Mouse (Mus musculus): ENCODE data around the gene Atg7.
A peak's percentile ranks its signal among the peaks of the same experiment; 100 is the strongest.
"Not testable (repeated sequence)": the region's sequence is repeated elsewhere in the genome, so short reads cannot be mapped to it uniquely, and the experiment has no call there.

Atg7 gene

DNA sequence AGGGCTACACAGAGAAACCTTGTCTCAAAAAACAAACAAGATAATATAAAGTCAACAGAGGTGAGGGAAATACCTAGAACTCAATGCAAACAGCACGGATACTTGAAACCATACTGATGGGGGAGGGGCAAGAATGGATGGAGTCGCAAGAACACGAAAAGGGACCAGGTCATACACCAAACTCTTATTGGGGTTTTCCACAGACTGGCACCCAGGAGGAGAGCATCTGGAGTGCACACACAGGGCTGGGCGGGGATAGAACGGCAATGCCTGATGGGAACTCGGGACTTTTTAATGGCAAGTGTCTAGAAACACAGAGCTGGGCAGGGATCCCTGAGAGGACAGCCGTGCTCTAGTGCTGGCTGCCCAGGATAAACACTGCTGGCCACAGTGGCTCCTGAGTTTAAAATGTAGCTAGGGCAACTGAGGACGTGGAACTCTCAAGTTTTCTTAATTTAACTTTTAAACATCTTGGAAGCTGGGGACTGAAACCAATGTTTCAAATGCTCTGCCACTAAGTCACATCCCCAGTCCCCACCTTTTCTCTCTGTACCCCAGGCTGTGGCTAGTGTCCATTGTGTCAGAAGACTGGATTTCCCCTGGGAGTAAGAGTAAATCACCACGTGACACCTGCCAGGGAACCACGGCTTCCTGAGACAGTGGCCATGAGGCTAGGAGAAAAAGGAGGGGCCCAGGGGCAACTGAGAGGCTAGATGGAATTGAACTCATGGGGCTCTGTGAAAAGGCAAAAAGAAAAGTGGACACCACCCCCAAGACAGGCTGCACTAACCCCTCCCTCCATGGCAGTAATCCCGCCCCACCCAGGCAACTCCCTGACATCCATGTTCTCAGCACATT, 243.8 kb downstream of the Atg7 start:
- no peak for DNase-seq

DNA sequence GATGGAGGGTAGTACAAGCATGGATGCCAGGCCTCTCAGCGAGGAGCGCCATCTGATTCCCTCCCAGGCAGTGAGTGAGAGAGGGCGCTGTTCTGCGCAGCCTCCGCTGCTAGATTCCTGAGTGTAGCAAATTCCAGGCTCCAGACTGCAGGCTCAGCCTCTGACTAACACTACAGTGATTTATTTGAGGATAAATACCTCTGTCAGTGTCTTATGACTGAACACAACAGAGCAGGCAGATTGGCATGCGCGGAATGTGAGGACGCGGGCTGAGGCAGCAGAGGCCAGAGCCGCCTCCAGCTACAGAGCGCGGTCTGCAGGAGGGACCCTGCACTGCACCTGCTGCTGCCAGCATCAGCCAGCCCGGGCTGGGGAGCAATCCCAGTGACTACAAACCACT, 246.0 kb downstream of the Atg7 start:
- DNase-seq, result peak; percentile 51

DNA sequence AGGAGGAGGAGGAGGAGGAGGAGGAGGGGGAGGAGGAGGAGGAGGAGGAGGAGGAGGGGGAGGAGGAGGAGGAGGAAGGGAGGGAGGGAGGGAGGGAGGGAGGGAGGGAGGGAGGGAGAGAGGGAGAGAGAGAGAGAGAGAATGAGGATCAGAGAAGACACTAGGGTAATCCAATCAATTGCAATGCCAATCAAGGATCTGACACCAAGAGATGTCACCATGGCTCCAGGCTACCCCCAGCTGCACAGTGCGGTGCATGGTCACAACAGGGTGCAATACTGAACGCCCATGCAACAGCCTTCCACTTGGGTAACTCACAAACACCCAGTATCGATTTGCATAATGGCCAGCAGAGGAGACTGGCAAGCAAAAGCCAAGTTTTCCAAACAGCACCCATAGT, 247.1 kb downstream of the Atg7 start:
- DNase-seq, result not testable (repeated sequence)

DNA sequence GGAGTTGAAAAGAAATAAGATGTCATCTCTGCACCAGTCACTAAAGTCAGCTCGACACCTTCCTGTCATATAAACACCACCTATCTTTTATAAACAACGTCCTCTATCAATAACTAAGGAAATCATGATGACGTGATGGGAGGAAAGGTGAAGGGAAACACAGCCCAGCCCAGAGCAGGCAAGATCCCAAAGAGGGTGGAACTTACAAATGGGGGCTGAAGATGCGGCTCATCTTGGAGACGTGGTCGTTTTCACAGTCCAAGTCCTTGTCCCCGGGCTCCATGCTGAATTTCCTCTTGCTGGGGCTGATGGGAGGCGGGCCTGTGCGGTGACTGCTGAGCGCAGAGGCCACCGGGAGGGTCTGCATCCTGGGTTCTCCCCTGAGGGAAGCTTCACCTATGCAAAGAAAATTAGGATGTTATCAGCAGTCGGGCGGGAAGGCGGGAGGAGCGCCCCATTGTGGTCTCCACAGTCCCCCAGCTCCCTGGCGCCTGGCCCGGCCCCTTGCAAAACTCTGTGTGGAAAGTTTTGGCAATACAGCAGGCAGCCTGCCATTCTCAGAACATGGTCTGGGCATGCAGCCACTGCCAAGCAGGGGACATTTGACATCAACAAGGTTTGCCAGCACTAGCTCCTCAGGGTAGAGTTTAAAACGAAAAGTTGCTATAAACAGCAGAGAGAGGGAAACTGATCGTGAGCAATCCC, 247.7 kb downstream of the Atg7 start:
- DNase-seq, result peak; percentile 90

DNA sequence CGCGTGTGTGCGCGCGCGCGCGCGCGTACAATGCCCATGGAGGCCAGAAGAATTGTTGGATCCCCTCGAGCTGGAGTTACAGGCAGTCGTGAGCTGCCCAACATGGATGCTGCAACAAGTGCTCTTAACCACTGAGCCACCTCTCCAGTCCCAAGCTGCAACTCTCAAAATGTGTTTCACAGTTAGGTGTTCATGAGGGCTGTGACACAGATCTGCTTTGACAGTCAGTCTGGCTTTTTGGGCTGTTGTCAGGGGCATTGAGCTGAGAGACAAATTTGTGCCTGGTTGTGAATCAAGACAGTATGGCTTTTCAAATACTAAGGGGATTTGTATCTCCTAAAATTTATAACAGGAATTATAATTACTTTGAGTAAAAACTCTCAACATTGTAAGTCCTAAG, 248.4 kb downstream of the Atg7 start:
- DNase-seq, result no peak

DNA sequence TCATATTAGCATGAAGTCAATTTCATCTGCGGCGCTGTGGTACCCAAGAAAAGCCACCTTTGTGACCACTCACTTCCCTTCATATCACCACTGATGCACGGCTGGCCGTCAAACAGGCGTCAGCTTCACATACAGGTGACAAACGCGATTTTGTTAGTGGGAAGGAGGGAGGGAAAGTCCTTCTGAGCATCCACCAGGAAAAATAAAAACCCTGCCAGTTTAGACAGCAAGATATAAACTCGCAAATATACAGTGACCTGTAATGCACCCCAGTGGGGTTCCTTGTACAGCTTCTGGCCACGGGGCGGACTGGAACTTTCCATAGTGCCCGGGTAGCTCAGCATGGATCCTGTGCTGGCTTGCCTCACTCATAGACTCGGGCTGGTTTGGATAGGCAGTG, 248.9 kb downstream of the Atg7 start:
- no peak for DNase-seq

DNA sequence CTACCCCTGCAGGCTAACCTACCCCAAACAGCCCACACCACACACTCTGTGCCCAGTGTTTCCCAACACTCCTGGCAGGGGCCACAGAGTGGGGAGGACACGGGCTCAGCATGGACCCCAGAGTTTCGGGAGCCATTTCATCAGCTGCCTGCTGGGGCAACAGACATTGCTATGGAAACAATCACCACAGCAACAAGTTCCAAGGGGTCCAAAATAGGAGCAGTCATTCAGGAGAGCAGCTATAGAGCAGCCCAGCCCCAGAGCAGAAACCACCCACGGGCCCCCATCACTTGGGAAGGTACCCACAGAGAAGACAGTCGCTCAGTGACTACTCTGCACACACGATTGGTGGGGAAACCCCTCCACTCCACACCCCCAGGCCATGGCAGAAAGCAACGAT, 249.5 kb downstream of the Atg7 start:
- DNase-seq, result peak; percentile 51

DNA sequence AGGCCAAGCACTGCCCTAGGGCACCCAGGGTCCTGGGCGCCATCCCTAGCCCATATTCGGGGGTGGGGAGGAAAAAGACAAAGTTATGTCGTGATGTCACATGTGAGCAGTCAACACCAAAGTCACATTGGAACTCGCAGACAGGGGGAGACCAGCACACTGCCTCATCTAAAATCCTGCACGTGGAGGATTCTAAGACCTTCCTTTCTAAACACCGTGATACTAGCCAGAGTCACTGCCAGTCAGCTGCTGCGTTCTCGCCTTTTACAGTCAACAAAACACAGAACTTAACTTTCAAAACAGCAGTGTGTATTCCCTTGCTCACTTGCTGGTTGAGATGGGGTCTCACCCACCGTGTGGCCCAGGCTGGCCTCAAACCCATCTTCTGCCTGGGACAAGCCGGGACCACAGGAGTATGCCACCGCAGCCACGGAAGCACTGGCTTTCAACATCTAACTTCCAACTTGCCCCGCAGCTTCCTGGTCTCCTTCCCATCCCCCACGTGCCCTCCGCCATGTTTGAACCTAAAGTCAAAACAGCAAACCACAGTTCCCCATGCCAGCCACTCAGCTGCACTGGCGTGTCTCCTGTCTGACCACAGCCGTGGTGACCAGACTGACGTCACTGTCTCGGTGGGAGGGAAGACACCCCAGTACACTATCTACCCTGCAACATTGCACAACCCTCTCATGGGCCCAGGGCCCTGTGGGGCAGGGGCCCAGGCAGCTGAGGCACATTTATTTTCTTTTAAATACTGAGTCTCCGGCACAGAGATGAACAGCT, 250.7 kb downstream of the Atg7 start:
- DNase-seq, result no peak

DNA sequence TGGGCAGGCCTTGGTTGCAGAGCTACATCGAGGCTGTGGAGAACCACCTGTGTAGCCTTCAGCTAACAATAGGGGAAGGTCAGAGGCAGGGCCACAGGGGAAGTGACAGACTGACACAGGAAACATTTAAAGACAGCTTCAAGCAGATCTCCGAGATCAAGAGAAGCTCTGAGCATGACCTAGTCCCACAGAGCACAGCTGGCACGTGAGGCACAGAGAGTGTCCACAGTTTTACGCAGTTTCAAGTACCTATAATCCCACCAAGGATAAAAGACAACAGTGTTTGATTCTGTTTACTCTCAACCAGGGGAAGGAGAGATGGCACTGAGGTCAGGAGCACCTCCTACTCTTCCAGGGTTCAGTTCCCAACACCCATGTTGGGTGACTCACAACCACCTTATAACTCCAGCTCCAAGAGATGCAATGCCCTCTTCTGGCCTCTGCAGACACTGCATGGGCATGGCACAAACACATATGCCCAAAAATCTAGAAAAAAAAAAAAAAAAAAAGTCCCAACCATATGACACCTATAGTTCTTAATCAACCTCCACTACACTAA, 251.7 kb downstream of the Atg7 start:
- no peak for DNase-seq

DNA sequence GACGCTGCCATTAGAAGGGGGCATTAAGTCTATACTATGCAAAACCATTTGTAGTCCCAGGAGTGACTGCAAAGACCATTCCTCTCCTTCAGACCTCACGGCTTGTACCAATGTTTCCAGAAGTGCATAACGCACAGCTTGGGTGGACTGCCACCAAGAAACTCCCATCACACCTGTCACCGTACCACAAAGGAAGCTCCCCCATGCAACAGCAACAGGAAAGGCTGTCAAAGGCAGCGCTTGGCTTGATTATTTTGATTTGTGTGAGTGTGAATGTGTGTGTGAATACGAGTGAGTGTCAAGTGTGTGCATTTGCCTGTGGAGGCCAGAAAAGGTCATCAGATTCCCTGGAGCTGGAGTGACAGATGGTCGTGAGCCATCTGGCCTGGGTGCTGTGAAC, 252.3 kb downstream of the Atg7 start:
- no peak for DNase-seq

DNA sequence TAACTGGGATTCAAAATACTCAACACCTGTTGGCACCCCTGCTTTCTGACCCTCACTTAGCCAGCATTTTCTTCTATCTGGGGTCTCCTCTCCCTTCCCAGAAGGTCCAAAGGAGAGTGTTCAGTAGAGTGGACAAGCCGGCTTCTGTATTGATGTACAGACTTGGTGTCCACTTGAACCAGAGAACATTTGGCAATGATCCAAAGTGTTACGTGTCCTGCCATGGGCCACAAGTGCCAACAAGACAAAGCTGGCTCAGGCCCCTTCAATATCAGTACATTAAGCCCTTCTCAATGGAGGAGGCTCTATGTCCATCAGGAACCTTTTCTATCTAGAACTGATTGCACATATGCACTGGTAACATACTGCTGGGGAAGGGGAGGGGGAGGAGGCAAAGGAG, 253.4 kb downstream of the Atg7 start:
- DNase-seq, result no peak

DNA sequence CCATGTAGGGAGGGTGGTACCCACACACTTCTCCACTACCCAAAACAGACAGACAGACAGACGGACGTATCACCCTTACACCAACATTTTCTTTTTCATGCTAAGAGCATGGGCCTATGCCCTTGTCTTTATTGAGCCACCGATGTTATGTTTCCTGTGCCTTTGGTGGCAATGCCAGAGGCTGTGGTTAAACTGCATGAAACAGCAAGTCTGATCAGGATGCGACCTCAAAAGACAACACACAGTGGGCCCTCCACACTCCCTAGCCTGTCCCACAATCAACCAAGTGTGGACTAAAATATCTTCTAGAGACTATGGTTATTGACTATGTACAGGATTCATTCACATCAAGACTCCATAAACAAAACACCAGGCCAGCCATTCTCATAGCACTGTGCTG, 256.1 kb downstream of the Atg7 start:
- no peak for DNase-seq

DNA sequence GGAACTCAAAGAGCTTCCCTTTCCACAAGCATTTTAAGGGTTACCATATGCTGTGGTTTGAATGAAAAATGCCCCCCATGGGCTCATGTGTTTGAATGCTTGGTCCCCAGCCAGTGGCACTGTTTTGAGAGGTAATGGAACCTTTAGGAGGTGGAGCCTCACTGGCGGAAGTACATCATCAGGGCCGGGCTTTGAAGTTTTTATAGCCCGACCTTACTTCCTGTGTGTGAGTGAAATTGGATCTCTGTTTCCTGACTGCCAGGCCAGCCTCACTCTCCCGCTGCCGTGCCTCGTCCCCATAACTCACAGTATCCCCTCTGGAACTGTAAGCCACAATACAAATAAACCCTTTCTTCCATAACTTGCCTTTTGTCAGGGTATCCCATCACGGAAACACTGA, 256.8 kb downstream of the Atg7 start:
- DNase-seq, result no peak

DNA sequence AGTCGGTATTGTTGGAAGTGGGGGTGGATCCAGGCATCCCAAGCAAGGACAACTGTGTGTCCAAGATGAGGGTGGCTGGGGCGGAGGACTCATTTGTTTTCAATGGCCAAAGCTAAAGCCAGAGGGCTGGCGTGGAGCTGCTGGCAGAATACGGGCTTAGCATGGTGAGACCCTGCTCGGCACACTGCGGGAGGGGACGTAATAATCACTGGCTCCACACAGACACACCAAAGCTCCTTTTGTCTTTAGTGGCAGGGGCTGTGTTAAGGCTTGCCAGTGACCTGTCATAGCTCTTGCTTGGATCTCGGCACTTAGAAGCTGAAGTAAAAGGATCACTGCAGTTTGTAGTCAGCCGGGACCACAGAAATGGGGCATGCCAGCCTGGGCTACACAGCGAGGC, 257.3 kb downstream of the Atg7 start:
- no peak for DNase-seq

DNA sequence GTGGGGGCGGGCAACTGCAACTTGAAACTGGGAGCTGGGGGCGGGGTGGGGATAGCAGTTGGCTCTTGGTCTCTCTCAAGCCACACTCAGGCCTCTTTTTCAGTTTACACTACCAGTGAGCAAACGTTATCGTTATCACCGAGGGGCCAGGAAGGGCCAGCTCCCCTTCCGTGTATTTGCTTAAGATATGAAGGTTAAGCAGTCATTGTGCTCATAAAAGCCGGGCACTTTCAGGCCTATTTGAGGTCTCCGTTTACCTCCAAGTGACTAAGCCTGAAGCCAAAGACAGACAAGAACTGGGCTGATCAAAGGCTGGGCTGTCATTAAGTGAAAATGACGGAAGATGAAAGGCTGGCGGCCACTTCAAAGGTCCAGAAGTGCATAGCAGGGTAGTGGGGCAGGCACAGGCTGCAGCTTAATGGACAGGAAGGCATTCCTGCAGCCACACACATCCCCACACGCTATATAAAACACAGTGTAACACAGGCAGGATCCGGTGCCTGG, 258.5 kb downstream of the Atg7 start:
- no peak for DNase-seq

DNA sequence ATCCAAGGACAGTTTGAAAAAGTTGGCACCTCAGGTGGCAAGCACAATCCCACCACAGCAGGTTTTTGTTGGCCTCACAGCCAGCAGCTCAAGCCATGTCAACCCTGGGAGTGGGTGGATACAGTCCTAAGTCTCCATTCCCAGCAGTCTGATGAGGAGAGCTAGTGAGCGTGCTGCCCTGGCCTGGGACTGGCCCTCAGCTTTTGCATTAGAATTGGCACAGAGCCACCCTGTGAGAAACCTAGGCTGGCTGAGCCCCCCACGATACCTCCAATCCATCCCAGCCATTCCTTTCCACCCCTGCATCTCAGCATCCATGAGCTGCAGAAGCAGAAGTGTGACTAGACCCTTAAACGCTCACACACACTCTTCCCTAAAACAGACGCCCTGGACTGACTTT, 259.0 kb downstream of the Atg7 start:
- no peak for DNase-seq

DNA sequence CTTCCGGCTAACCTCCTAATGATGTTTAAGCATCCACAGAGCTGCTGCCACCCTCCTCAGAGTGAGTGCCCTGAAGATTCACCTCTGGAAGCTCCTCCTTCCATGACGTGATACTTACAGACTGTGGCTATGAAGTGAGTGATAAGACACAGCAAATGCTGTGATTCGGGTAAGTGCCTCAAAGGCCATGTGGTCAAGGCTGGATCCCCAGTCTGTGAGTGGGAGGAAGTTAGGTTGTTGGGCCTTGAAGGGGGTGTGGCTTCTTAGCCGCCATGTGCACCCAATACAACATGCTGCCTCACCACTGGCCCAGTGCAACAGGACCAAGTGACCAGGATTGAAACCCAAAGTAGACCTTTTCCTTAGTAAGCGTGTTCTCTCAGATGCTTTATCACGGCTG, 261.3 kb downstream of the Atg7 start:
- DNase-seq, result no peak

DNA sequence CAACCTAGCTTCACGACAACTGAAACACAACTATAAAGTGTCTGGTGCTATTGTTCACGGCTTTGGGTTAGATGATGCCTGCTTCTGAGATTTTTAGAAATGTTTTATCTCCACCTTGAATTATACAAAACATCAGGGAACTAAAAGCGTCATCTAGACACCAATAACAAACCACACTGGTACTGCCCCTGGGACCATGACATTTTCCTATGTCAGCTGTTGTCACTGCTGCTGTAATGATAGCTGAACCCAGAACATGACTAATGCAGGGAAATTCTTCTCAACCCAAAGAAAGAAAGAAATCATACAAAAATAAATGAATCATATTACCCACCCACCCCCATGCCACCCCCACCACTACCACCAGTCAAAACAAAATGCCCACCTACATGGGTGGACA, 261.9 kb downstream of the Atg7 start:
- no peak for DNase-seq

DNA sequence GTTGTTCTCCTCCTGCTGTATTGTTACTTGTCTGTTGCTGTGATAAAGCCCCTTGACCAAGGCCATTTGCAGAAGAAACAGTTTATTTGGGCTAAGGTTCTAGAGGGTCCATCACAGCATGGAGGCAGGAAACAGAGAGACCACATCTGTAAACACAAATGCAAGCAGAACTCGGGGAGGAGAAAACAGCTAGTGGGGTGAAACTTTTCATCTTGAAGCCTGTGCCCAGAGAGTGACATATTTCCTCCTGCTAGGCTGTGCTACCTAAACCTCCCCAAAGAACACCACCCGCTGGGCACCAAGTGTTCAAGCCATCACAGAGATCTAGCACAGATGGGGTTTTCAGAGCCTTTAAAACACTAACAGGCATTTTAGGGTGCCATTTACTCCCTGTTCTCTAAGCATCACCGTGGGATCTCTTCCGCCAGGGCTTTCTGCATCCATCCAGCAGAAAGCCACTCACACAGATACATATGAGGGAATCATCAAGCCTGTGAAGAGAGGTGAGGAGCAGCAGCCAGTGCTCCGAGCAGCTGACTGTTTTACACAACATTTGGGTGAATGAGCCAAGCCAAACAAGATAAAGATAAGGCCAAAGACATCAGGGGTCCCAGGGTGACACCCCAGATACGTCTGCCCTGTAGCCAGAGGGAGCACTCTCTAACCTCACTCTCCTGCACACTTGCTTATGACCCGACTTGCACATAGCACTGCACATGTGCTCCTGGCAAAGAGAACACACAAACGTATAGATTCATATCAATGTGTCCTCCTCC, 262.5 kb downstream of the Atg7 start:
- no peak for DNase-seq

DNA sequence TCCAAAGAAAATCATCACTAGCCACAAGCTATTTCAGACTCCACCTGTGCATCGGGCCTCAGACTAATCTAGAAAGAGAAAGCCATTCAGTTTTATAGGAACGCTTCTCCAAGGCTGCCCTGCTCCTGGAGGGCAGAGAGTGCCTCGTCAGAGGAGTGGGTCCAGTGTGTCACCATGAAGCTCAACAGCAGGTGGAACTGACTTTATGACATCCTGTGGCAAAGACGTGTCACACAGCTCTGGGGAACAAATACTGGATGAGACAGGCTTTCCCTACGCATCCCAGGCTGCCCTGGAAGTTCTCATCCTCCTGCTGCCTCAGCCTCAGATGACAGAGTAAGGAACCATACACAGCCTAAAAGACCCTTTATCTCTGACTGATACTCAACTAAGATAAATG, 263.3 kb downstream of the Atg7 start:
- DNase-seq, result no peak

DNA sequence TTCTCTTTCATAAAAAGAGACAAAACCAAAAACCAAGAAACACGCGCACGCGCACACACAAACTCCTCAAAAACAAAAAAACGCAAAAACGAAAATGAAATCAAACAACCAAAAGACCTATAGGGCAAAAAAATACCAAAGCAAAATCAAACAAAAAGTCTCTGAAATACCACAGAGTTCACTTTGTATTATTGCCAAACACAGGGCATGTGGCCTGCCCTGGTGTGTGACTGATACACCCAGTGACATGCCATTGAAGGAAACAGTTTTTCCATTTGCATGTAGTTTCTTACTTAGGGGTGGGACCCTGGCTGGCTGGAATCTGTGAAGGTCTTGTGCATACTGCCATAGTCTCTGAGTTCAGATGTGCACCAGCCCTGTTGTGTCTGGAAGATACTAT, 264.6 kb downstream of the Atg7 start:
- no peak for DNase-seq

DNA sequence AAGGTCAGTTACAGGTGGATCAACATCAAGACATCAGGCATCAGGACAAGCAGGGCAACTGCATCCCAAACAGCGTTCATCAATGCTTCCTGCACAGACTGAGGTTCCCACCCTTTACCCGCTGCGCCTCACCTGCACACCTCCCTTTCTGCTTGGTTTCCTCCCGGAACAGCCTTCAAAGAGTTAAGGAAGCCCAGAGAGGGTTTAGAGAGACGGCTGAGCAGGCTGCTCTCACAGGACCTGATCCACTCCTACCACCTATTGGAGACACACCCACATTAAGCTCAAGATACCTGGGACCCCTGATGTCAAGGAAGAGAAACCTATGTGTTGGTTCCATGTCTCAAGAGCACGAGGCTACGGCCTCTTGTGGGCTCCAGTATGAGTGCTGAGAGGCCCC, 266.9 kb downstream of the Atg7 start:
- DNase-seq, result no peak
